ENCODE assay signal across 13 mouse cellular contexts in the genomic region with DNA sequence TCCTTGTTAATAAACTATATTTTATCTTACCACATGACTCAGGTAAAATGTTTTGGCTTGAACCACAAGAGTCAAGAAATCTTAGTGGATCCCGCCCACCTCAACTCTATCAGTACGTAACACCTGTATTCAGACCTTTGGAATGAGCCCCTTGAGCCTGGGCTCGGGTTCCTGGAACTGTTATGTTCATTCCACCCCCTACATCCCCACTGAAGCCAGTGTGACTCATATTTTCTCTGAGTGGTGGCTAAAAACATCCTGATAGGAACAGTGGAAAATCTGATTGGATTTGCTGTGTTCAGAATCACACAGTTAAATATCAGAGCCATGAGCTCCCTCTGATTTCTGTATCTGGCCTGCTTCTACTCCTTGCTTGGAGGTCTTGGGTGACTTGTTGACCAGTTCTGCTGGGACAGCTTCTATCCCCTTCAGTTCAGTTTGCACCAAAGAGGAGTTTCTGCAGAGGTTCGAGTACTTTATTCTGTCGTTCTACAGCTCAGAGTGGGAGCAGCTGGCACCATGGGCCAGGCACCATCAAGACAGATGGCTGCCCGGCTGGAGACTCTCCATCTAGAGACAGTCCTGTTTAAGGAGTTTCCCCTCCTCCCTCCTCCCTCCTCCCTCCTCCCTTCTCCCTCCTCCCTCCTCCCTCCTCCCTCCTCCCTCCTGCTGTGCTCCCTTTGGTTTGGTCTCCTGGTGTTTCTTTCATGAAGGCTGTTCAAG.
DNase-seq lines count a peak whose midpoint lies in the region; ATAC-seq and TF ChIP-seq lines count a peak whose summit lies in the region.
"Had no signal": no experiment of that assay in that cellular context is flagged by ENCODE, and none has a peak within 500 bp of the region (broad histone marks: within the 10 kb centered on the region; RNA-seq: fewer than 3 reads in every experiment).

No protein-coding gene starts in this region.

- H3K9ac ChIP-seq in midbrain, postnatal 0 days (replicated peaks; ENCODE audit: low read length, poor library complexity, severe bottlenecking): no peak overlapping the region
- H3K9ac ChIP-seq: embryonic facial prominence, embryonic 12.5 days; lung, embryonic 14.5 days had no signal

- H3K4me2 ChIP-seq in midbrain, postnatal 0 days (ENCODE audit: low read depth, low read length, poor library complexity, severe bottlenecking): no peak overlapping the region
- H3K4me2 ChIP-seq: embryonic facial prominence, embryonic 12.5 days; lung, embryonic 14.5 days had no signal

- H3K9me3 ChIP-seq in midbrain, postnatal 0 days (ENCODE audit: low read length): no peaks in the 10 kb centered on the region
- no peaks in the 10 kb centered on the region for H3K9me3 ChIP-seq in midbrain, embryonic 10.5 days (replicated peaks)
- no peaks in the 10 kb centered on the region for H3K9me3 ChIP-seq in limb, embryonic 10.5 days (replicated peaks)
- H3K9me3 ChIP-seq: embryonic facial prominence, embryonic 12.5 days had no signal

- H3K27me3 ChIP-seq in midbrain, postnatal 0 days (ENCODE audit: insufficient read depth, low read length): no peaks in the 10 kb centered on the region
- no peaks in the 10 kb centered on the region for H3K27me3 ChIP-seq in midbrain, embryonic 10.5 days (ENCODE audit: low read depth, poor library complexity, severe bottlenecking)
- H3K27me3 ChIP-seq in limb, embryonic 10.5 days (ENCODE audit: low read depth, poor library complexity, severe bottlenecking): no peaks in the 10 kb centered on the region
- H3K27me3 ChIP-seq: embryonic facial prominence, embryonic 12.5 days had no signal

- 69% methylated on average over 6 of the region's 6 CpGs for WGBS in midbrain, postnatal 0 days
- 74% methylated on average over 6 of the region's 6 CpGs for WGBS in midbrain, embryonic 10.5 days
- WGBS in limb, embryonic 10.5 days: 76% methylated on average over 6 of the region's 6 CpGs

- DNase-seq in midbrain, postnatal 0 days (ENCODE audit: low spot score): peak; percentile 72
- DNase-seq in midbrain, embryonic 10.5 days (ENCODE audit: low spot score): no peak
- DNase-seq in cerebellum, postnatal 10 days: peak; percentile 89 to 93
- peak; percentile 67 to 73 for DNase-seq in layer of hippocampus, postnatal 36 days
- peak; percentile 80 for DNase-seq in telencephalon, adult 2 months (ENCODE audit: low read depth, low spot score)
- DNase-seq in limb, embryonic 10.5 days (ENCODE audit: low spot score): no peak
- DNase-seq: adrenal gland, postnatal 25 days; kidney, adult 11 months; lung, embryonic 14.5 days had no signal

- TF ChIP-seq CTCF in midbrain, postnatal 0 days (IDR thresholded peaks at IDR 0.05): no peak

- no peak overlapping the region for H3K4me3 ChIP-seq in midbrain, postnatal 0 days (ENCODE audit: low read depth, low read length)
- no peak overlapping the region for H3K4me3 ChIP-seq in midbrain, embryonic 10.5 days
- H3K4me3 ChIP-seq in limb, embryonic 10.5 days: no peak overlapping the region
- H3K4me3 ChIP-seq: embryonic facial prominence, embryonic 12.5 days; myocyte had no signal

- no peaks in the 10 kb centered on the region for H3K36me3 ChIP-seq in midbrain, postnatal 0 days (ENCODE audit: insufficient read depth, low read length)
- H3K36me3 ChIP-seq in midbrain, embryonic 10.5 days: no peaks in the 10 kb centered on the region
- no peaks in the 10 kb centered on the region for H3K36me3 ChIP-seq in limb, embryonic 10.5 days
- H3K36me3 ChIP-seq: embryonic facial prominence, embryonic 12.5 days; G1E had no signal

- no peak overlapping the region for H3K27ac ChIP-seq in midbrain, postnatal 0 days (ENCODE audit: low read depth, low read length)
- no peak overlapping the region for H3K27ac ChIP-seq in midbrain, embryonic 10.5 days (replicated peaks)
- no peak overlapping the region for H3K27ac ChIP-seq in limb, embryonic 10.5 days
- H3K27ac ChIP-seq: embryonic facial prominence, embryonic 12.5 days had no signal

- H3K4me1 ChIP-seq in midbrain, postnatal 0 days (ENCODE audit: insufficient read depth, low read length): no peaks in the 10 kb centered on the region
- H3K4me1 ChIP-seq in midbrain, embryonic 10.5 days: no peaks in the 10 kb centered on the region
- no peaks in the 10 kb centered on the region for H3K4me1 ChIP-seq in limb, embryonic 10.5 days
- H3K4me1 ChIP-seq: embryonic facial prominence, embryonic 12.5 days had no signal

- no peak for ATAC-seq in midbrain, postnatal 0 days (ENCODE audit: low FRiP score)
- ATAC-seq in erythroblast, adult 5-6 weeks (replicated peaks; ENCODE audit: low FRiP score, poor library complexity, severe bottlenecking): no peak

Comparison
In these comparisons a context has a peak if more than half of its experiments do, and no peak if none do; other contexts are left out.
1. DNase-seq: peak in midbrain, postnatal 0 days (single experiment), cerebellum, postnatal 10 days (2 of 2), layer of hippocampus, postnatal 36 days (2 of 2) and telencephalon, adult 2 months (single experiment); none in midbrain, embryonic 10.5 days (single experiment) and limb, embryonic 10.5 days (single experiment).